Mouse (Mus musculus) lung, adult 2 months (tissue): Measurements from ENCODE around the gene Pprc1.

Source experiments
- CTCF ChIP-seq: fragments of 200-500 bp; IDR thresholded peaks from 2 replicates; pipeline ENCODE4 v1.5.1; 2011; ENCODE audit warnings: mild to moderate bottlenecking, low read length, control low read depth; ENCODE audit not compliant: insufficient read depth
- POLR2A ChIP-seq: fragments of 200-500 bp; IDR thresholded peaks from 2 replicates; pipeline ENCODE4 v1.6.1; 2011; ENCODE audit warnings: low read depth, mild to moderate bottlenecking, control low read depth, low read length, borderline replicate concordance; ENCODE audit errors: extremely low read depth

- TF ChIP-seq CTCF (no peak), POLR2A (no peak)
These were observed 15.0 kb upstream of the Pprc1 start for GRCm38 (mm10) chr19:46029652-46030051.
